Mouse (Mus musculus) forebrain, embryonic 11.5 days (tissue): ENCODE results near the gene Kdm2b. TPM values are rescaled to one million over a fixed set of nuclear protein-coding genes. Genes with fewer than 3 reads are reported as not detected.

Source experiments
- ATAC-seq: fragments of 200-750 bp; cut with Nextera tagmentation; replicated peaks from 2 replicates; pipeline ENCODE4 v1.8.0; 2017; ENCODE audit warnings: moderate TSS enrichment; ENCODE audit not compliant: low FRiP score
- DNase-seq: peaks from one replicate; pipeline ENCODE4 v3.0.0-alpha.2; 2017; ENCODE audit warnings: low spot score
- H3K27ac ChIP-seq: fragments of 300-500 bp; sonication (generic); 2 replicates; pipeline ENCODE4 v1.5.1; 2014; ENCODE audit warnings: low read depth, low read length
- H3K27me3 ChIP-seq: fragments of 300-500 bp; sonication (generic); 2 replicates; pipeline ENCODE4 v1.6.1; 2014; ENCODE audit warnings: mild to moderate bottlenecking, low read length, mixed read lengths; ENCODE audit not compliant: control insufficient read depth, insufficient read depth
- H3K36me3 ChIP-seq: fragments of 300-500 bp; sonication (generic); 2 replicates; pipeline ENCODE4 v1.6.1; 2014; ENCODE audit warnings: mild to moderate bottlenecking, low read length, moderate library complexity, mixed read lengths; ENCODE audit not compliant: control insufficient read depth, insufficient read depth
- H3K4me1 ChIP-seq: fragments of 300-500 bp; sonication (generic); replicated peaks from 2 replicates; pipeline ENCODE4 v1.6.1; 2014; ENCODE audit warnings: low read length, mixed read lengths; ENCODE audit not compliant: control insufficient read depth, insufficient read depth
- H3K4me2 ChIP-seq: fragments of 300-500 bp; sonication (generic); 2 replicates; pipeline ENCODE4 v1.6.1; 2014; ENCODE audit warnings: low read depth, mild to moderate bottlenecking, low read length, moderate library complexity, mixed read lengths; ENCODE audit not compliant: severe bottlenecking
- H3K4me3 ChIP-seq: fragments of 300-500 bp; sonication (generic); 2 replicates; pipeline ENCODE4 v1.5.1; 2014; ENCODE audit warnings: low read depth, low read length
- H3K9ac ChIP-seq: fragments of 300-500 bp; sonication (generic); 2 replicates; pipeline ENCODE4 v1.6.1; 2014; ENCODE audit warnings: low read length
- H3K9me3 ChIP-seq: fragments of 300-500 bp; sonication (generic); 2 replicates; pipeline ENCODE4 v1.6.1; 2016; ENCODE audit warnings: low read length, mixed read lengths; ENCODE audit not compliant: control insufficient read depth
- WGBS: fragments of 180-500 bp; shearing (Covaris S2); extraction: QIAGEN DNeasy Blood & Tissue Kit; methylation state at CpG from one replicate; pipeline ENCODE4 v1.1.7; 2014; 5-methylcytosine and 5-hydroxymethylcytosine counted together
- polyA plus RNA-seq: library from polyadenylated mRNA; unstranded; fragments of >200 nt; fragmentation: Nextera tagmentation; extraction: Ambion mirVana; gene quantifications from 2 replicates; pipeline ENCODE4 v1.2.1, GENCODE M21; 2014

Gene Kdm2b
- polyA plus RNA-seq, 1 experiment from 2014 or later = 92.4 TPM

- peaks cover 9% of the 10 kb centered on the region for H3K4me1 ChIP-seq
- H3K27ac ChIP-seq = no peak overlapping the region
- no peak overlapping the region for H3K9ac ChIP-seq
- H3K4me2 ChIP-seq = no peak overlapping the region
- H3K27me3 ChIP-seq = no peaks in the 10 kb centered on the region
- peak; percentile 76 for DNase-seq
- H3K9me3 ChIP-seq = no peaks in the 10 kb centered on the region; the same call in 1 of the 2 replicates
- 94% methylated on average over 5 of the region's 5 CpGs for WGBS
- H3K4me3 ChIP-seq = no peak overlapping the region
- no peak for ATAC-seq
- H3K36me3 ChIP-seq = no peaks in the 10 kb centered on the region
Observed at GRCm38 (mm10) chr5:122894007-122894637, 95.5 kb downstream of the Kdm2b start.

GRCm38 (mm10) chr5:122893270-122893669 lies 96.4 kb downstream of the Kdm2b start:
- H3K36me3 ChIP-seq = no peaks in the 10 kb centered on the region
- H3K4me2 ChIP-seq = no peak overlapping the region
- no peak for ATAC-seq
- H3K4me1 ChIP-seq = peaks cover 4% of the 10 kb centered on the region; the same call in 1 of the 2 replicates
- H3K27me3 ChIP-seq = no peaks in the 10 kb centered on the region
- H3K9ac ChIP-seq = no peak overlapping the region
- 95% methylated on average over 6 of the region's 6 CpGs for WGBS
- no peak overlapping the region for H3K4me3 ChIP-seq
- no peaks in the 10 kb centered on the region; the same call in 1 of the 2 replicates for H3K9me3 ChIP-seq
- no peak for DNase-seq
- H3K27ac ChIP-seq = no peak overlapping the region

- Histone ChIP-seq H3K27me3 (no peaks in the 10 kb centered on the region), H3K9ac (no peak overlapping the region), H3K4me2 (no peak overlapping the region), H3K9me3 (no peaks in the 10 kb centered on the region; the same call in 1 of the 2 replicates), H3K27ac (no peak overlapping the region), H3K4me1 (no peaks in the 10 kb centered on the region), H3K36me3 (no peaks in the 10 kb centered on the region), H3K4me3 (no peak overlapping the region)
- no peak for DNase-seq
- 87% methylated on average over 2 of the region's 2 CpGs for WGBS
- no peak for ATAC-seq
Observed at GRCm38 (mm10) chr5:122890396-122890795, 99.2 kb downstream of the Kdm2b start.

DNA sequence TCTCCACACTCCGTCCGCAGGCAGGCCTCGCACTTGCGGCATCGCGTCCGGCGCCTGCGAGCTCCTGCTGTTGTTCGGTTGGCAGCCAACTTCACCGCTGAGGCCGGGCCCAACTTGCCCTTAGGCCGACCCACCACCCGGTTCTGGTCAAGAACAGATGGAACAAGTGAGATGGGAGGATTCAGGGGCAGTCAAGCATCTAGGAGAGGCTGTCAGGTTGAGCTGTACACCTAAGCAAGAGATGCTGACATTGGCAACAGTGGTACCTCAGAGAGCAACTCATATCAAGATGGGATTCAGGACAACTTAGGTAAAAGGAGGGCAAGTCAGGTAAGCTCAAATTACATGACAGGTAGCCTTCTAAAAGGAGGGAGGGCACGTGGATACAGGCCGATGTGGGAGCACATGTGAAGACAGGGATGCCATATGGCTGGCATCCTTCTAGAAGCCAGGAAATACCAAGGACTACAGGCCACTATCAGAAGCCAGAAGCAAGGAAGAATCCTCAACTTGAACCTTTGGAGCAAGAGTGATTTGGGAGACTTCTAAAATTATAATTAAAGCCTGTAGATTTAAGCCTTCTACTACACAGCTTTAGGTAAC lies 100.9 kb downstream of the Kdm2b start:
- H3K27ac ChIP-seq = no peak overlapping the region
- ATAC-seq (no peak), DNase-seq (no peak)
- H3K36me3 ChIP-seq = no peaks in the 10 kb centered on the region
- H3K4me2 ChIP-seq = no peak overlapping the region
- no peaks in the 10 kb centered on the region for H3K4me1 ChIP-seq
- H3K27me3 ChIP-seq = no peaks in the 10 kb centered on the region
- H3K4me3 ChIP-seq = no peak overlapping the region
- H3K9me3 ChIP-seq = no peaks in the 10 kb centered on the region; the same call in 1 of the 2 replicates
- 91% methylated on average over 16 of the region's 16 CpGs for WGBS
- no peak overlapping the region for H3K9ac ChIP-seq

- DNase-seq (no peak), ATAC-seq (no peak)
- 91% methylated on average over 8 of the region's 8 CpGs for WGBS
- no peaks in the 10 kb centered on the region for H3K36me3 ChIP-seq
- no peak overlapping the region for H3K27ac ChIP-seq
- no peak overlapping the region for H3K4me2 ChIP-seq
- H3K4me3 ChIP-seq = no peak overlapping the region
- H3K27me3 ChIP-seq = no peaks in the 10 kb centered on the region
- H3K4me1 ChIP-seq = no peaks in the 10 kb centered on the region
- no peaks in the 10 kb centered on the region for H3K9me3 ChIP-seq
- no peak overlapping the region for H3K9ac ChIP-seq
Observed at GRCm38 (mm10) chr5:122887926-122888611, 101.6 kb downstream of the Kdm2b start.

GRCm38 (mm10) chr5:122887033-122887432 lies 102.6 kb downstream of the Kdm2b start:
- H3K4me3 ChIP-seq = no peak overlapping the region
- no peak overlapping the region for H3K4me2 ChIP-seq
- 92% methylated on average over 9 of the region's 9 CpGs for WGBS
- no peaks in the 10 kb centered on the region for H3K36me3 ChIP-seq
- ATAC-seq (no peak), DNase-seq (no peak)
- H3K27me3 ChIP-seq = no peaks in the 10 kb centered on the region
- no peaks in the 10 kb centered on the region for H3K9me3 ChIP-seq
- no peak overlapping the region for H3K27ac ChIP-seq
- H3K9ac ChIP-seq = no peak overlapping the region
- no peaks in the 10 kb centered on the region for H3K4me1 ChIP-seq

- ATAC-seq = no peak
- no peak overlapping the region for H3K27ac ChIP-seq
- WGBS = 93% methylated on average over 7 of the region's 7 CpGs
- H3K9ac ChIP-seq = no peak overlapping the region
- H3K4me2 ChIP-seq = no peak overlapping the region
- no peaks in the 10 kb centered on the region for H3K4me1 ChIP-seq
- H3K4me3 ChIP-seq = no peak overlapping the region
- H3K36me3 ChIP-seq = peaks cover 2% of the 10 kb centered on the region; the same call in 1 of the 2 replicates
- no peak for DNase-seq
- H3K27me3 ChIP-seq = no peaks in the 10 kb centered on the region
- H3K9me3 ChIP-seq = no peaks in the 10 kb centered on the region
Observed at GRCm38 (mm10) chr5:122884594-122885348, 104.9 kb downstream of the Kdm2b start.

DNA sequence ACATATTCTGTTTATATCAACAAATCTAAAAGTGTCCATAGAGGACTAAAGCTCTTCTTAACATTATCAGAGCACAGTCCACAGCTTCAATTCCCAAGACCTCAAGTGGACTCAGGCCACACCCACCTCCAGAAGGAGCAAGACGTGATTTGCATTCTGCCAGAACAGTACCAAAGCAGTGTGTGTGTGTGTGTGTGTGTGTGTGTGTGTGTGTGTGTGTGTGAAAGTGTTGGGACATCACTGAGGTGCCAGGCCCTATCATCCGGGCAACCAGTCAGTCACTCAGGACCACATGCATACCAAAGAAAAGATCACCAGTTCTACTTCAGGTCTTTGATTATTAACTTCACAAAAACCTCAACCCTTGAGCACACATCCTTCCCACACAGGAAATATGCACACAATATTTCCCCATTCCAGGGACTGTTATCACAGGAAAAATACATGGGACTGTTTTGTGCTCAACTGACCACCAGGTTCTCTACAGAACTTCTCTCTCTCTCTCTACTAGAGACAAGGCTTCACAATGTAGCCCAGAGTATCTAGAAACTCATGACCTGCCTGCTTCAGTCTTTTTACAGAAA lies 105.9 kb downstream of the Kdm2b start:
- Histone ChIP-seq H3K27ac (no peak overlapping the region), H3K9me3 (no peaks in the 10 kb centered on the region), H3K4me3 (no peak overlapping the region), H3K4me2 (no peak overlapping the region), H3K4me1 (no peaks in the 10 kb centered on the region), H3K9ac (no peak overlapping the region), H3K36me3 (peaks cover 2% of the 10 kb centered on the region; the same call in 1 of the 2 replicates), H3K27me3 (no peaks in the 10 kb centered on the region)
- DNase-seq (no peak), ATAC-seq (no peak)
- WGBS = 68% methylated on average over 2 of the region's 2 CpGs
